Comparison of ENCODE assay signal across 28 mouse cellular contexts in genomic region chr4:149515706-149516105, GRCm38 (mm10). TPM values are rescaled to one million over a fixed set of nuclear protein-coding genes. Genes with fewer than 3 reads are reported as not detected.
A peak's percentile ranks its signal among the peaks of the same experiment; 100 is the strongest.
DNase-seq lines count a peak whose midpoint lies in the region.
"Had no signal": no experiment of that assay in that cellular context is flagged by ENCODE, and none has a peak within 500 bp of the region (broad histone marks: within the 10 kb centered on the region; RNA-seq: fewer than 3 reads in every experiment).

No protein-coding gene starts in this region.

- peak; percentile 12 for DNase-seq in thymus, postnatal 0 days (ENCODE audit: low spot score)
- DNase-seq in thymus, postnatal 14 days: no peak
- DNase-seq in T-cell, adult 2 months (ENCODE audit: low spot score): peak; percentile 51
- DNase-seq in induced T-regulatory cell, adult 2 months (ENCODE audit: low read depth): peak; percentile 76
- no peak for DNase-seq in gastrocnemius, adult 8-10 months (ENCODE audit: low spot score in 2 of 2)
- no peak for DNase-seq in embryo, embryonic 10.5 days (ENCODE audit: low spot score)
- DNase-seq: adrenal gland, adult 2 months; adrenal gland, postnatal 14 days; cerebellum, adult 11 months; cerebellum, adult 2 months; cerebellum, adult 9-11 months; cerebellum, postnatal 25 days; embryo, embryonic 11 days; gastrocnemius, postnatal 14 days; heart, adult 11 months had no signal

RNA-seq across cellular contexts. Expression of gene Ctnnbip1, which starts 2.3 kb away (rescaled TPM):
- 25.6 and 28.3 TPM in 2 replicates for polyA plus RNA-seq in thymus, postnatal 0 days (2015; fragmentation: Nextera tagmentation; extraction: Ambion mirVana)
- 10 to 100 TPM; 16.3 to 22.2 (median 18.8) TPM for total RNA-seq in gastrocnemius, adult 8-10 months (2022)

RNA-seq across cellular contexts. Expression of gene Lzic, which starts 30.7 kb away (rescaled TPM):
- 62.8 and 66.6 TPM in 2 replicates for polyA plus RNA-seq in thymus, postnatal 0 days (2015; fragmentation: Nextera tagmentation; extraction: Ambion mirVana)
- total RNA-seq in gastrocnemius, adult 8-10 months (2022): 10 to 100 TPM; 12.3 to 18.0 (median 12.8) TPM

RNA-seq across cellular contexts. Expression of gene Nmnat1, which starts 30.7 kb away (rescaled TPM):
- polyA plus RNA-seq in thymus, postnatal 0 days (2015; fragmentation: Nextera tagmentation; extraction: Ambion mirVana): 13.4 and 15.3 TPM in 2 replicates
- total RNA-seq in gastrocnemius, adult 8-10 months (2022): 10 to 100 TPM; 29.8 to 34.8 (median 30.9) TPM

RNA-seq across cellular contexts. Expression of gene Tmem274, which starts 38.5 kb away (rescaled TPM):
- 0.31 TPM in 1 of 2 replicates, not detected in the other for polyA plus RNA-seq in thymus, postnatal 0 days (2015; fragmentation: Nextera tagmentation; extraction: Ambion mirVana)
- total RNA-seq in gastrocnemius, adult 8-10 months (2022): not detected
- total RNA-seq: adrenal gland, adult 2 months; adrenal gland, postnatal 14 days; adrenal gland, postnatal 4 days; common myeloid progenitor, adult 5-6 weeks; gastrocnemius, adult 18-20 months; gastrocnemius, postnatal 14 days; gastrocnemius, postnatal 4 days; heart, adult 8-10 months; heart, postnatal 25 days; hematopoietic stem cell, adult 5-6 weeks; MEL had no signal
- polyA plus RNA-seq: adrenal gland, adult 2 months; C2C12; erythroblast, embryonic 14.5 days; forebrain, embryonic 16.5 days; heart, embryonic 11.5 days; heart, embryonic 14.5 days had no signal

Comparison
In these comparisons a context has a peak if more than half of its experiments do, and no peak if none do; other contexts are left out.
1. DNase-seq: peak in thymus, postnatal 0 days (single experiment), T-cell, adult 2 months (single experiment) and induced T-regulatory cell, adult 2 months (single experiment); none in thymus, postnatal 14 days (single experiment), gastrocnemius, adult 8-10 months (0 of 2) and embryo, embryonic 10.5 days (single experiment).